Mouse (Mus musculus): Measurements from ENCODE around the gene Aurkb.
A peak's percentile ranks its signal among the peaks of the same experiment; 100 is the strongest.

Aurkb gene

DNA sequence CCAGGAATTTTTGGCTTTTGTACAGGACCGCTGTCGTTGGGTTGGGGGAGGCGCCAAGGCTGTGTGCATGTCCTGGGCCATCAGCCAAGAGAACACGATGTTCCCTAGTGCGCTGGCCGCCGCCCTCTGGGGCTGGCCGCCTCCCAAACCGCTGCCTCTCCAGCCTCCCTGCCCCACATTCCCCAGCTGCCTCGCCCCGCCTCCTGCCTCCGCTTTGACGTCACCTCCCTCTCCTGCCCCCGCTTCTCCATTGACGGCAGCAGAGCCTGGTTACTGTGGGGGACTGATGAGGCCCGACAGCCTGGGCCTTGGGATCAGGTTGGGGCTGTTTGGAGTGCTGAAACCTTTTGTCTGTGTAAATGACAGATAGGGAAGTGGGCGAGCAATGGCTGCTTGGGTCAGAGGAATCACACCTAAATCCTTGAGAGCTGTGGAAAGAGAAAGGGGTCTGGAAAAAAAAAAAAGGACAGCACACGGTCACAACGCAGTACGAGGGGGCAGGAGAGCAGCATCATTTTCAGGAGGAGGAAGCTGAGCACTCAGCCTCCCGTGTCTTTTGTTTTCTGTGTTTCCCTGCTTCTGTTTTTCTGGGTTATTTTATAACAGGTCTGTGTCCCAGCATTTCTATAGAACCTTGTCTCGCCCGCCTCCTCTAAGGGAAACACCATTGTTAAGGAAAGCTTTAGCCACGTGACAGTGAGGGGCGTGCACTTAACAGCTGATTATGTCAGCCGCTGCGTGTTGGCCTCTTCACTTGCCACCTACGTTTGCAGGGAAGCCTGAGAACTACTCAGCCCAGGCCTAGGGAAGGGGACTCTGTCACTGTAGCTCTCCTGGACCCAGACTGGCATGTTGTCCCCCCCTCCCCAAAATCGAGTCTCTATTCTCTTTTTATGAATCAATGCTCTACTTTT lies 51.8 kb downstream of the Aurkb start:
- DNase-seq (ENCODE audit: low spot score in 2 of 2) = peak; percentile 90 to 93

DNA sequence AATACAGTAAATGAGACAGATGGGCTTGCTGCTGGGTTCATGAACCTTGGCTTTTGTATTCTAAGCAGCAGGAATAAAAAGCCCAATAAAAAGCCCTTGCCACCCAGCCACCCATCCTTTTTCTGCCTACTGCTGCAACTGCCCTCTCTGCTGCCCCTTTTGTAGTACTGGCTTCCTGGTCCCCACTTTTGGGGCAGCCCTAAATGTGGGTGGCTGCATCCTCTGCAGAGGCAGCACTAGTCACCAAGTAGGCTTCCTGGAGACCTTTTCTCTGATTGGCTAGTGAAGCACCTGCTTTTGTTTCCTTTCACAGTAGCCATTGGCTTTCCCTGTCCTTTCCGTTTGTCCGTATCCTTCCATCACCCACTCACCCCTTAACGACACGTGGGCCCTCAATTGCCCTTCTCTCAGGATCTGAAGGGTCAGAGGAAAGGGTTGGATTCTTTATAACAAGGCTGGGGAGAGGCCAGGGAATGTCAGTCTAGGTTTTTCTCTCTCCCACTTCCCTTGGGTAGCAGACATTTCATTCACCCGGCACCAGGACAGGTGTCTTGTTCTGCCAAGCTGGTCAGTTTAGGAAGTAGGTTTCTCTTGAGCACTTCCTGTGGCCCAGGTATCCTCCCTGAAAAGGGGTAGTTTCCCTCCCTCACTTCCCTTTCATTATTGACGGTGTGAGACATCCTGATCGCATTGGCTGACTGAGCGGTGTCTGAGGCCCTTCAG lies 52.8 kb downstream of the Aurkb start:
- peak; percentile 63 to 65 for DNase-seq (ENCODE audit: low spot score in 2 of 2)

DNA sequence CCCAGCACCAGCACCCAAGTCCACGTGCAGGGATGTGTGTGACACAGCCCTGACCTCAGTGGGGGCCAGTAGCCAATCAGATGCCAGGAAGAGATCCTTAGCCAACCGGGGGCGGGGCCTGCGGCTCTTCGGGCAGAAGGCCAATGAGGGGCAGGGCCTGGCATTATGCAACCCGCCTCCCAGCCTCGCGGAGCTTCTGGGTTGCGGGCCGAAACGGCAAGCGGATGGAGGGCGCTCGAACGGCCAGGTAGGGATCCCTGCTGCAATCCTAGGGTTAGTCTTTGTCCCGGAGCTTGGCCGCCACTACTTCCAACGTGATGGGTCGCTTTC lies 53.3 kb downstream of the Aurkb start:
- peak; percentile 96 to 97 for DNase-seq (ENCODE audit: low spot score in 2 of 2)

DNA sequence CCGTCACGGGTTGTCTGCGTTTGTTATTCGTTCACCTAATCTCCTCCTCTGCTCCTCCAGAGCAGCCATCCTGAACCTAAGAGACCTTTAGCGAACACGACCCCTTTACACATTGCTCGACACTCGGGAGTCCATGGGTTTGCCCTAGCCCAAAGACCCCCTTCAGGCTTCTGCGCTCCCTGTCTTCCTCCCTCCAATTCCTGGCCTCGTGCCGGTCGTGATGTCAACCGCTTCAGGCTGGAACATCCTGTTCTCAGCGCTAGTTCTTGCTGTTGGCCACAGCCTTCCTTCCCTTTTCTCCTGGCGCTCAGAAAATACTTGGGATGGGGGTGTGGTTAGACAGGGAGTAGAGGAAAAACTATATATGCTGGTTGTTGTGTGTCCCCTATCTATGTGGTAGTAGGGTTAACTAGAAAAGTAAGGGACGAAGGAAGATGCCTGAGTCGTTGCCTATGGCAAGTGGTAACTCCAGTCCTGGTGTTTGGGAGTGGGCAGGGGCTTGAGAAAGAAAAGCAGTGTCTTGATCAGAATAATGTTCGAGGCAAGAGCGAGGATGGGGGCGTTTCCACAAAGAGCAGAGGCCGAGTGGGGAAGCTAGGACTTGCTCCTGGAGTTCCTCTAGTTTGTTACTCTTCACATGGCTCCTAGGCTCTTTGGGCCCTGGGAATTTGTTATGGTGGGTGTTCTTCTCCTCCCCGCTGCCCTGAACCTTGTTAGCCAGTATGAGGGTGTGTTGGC lies 53.9 kb downstream of the Aurkb start:
- DNase-seq (ENCODE audit: low spot score in 2 of 2) = no peak

DNA sequence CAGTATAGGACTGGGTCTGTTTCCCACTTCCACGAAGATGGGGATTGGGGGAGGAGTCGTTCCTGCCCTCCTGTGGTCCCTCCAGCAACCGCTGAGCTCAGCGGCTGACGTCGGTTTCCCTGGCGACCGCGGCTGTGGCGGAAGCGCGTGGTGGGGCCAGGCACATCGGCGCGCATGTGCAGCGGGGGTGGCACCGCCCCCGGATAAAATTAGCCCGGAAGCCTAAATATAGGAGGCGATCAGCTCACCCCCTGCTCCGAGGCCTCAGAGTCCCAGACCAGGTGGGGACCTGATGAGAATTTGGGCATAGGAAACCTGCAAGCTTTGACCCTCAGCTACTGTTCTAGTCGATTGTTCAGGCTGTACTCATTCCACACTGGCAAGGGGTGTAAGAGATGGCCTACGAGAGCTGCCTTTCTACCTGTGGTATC lies 54.5 kb downstream of the Aurkb start:
- DNase-seq (ENCODE audit: low spot score in 2 of 2) = peak; percentile 88 to 91

DNA sequence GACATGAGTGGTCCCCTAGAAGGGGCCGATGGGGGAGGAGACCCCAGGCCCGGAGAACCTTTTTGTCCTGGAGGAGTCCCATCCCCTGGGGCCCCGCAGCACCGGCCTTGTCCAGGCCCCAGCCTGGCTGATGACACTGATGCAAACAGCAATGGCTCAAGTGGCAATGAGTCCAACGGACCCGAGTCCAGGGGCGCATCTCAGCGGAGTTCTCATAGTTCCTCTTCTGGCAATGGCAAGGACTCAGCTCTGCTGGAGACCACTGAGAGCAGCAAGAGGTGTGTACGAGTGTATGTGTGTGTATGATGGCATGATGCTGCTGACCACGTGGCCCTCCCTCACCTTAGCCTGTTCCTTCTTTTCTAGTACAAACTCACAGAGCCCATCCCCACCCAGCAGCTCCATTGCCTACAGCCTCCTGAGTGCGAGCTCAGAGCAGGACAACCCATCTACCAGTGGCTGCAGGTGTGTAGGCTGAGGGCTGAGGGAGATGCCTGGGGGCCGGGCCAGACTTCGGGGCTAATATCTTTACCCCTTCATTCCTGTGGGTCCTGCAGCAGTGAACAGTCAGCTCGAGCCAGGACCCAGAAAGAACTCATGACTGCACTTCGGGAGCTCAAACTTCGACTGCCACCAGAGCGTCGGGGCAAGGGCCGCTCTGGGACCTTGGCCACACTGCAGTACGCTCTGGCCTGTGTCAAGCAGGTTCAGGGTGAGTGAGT lies 55.4 kb downstream of the Aurkb start:
- no peak for DNase-seq (ENCODE audit: low spot score in 2 of 2)
